Mouse (Mus musculus): ENCODE data around the gene Atp1b1. TPM values are rescaled to one million over a fixed set of nuclear protein-coding genes. Genes with fewer than 3 reads are reported as not detected.

The Atp1b1 gene
- 80.2 and 86.4 TPM in 2 replicates for polyA plus RNA-seq (2014; fragmentation: Nextera tagmentation; extraction: Ambion mirVana)

DNA sequence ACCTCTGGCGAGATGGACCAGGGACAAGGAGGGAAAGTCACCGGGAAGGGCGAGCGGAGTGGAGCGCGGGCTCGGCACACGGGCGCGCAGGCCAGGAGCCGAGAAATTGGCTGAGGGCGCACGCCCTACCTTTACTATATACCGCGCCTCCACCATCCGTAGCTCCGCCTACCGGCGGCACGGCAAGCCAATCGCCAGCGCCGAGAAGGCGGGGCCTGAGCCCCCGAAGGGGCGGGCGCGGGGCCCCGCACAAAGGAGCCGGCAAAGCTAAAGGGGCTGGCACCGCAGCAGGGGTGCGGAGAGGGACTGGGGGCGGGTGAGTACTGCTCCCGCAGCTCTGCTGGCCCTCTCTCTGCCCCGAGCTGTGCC lies at the start of gene Atp1b1:
TSS of gene Atp1b1 (minus strand) at position 111 of the 369 bp plus-strand sequence.
- Histone ChIP-seq H3K27ac (ENCODE audit: low read depth, low read length) (peak within 1 kb of the TSS; percentile 88), H3K27me3 (ENCODE audit: control insufficient read depth, insufficient read depth, low read length) (peaks cover 37% of the 10 kb centered on the region), H3K36me3 (ENCODE audit: control insufficient read depth, insufficient read depth, low read length) (no peaks in the 10 kb centered on the region; the same call in 1 of the 2 replicates), H3K4me3 (ENCODE audit: low read length) (peak within 1 kb of the TSS; percentile 67), H3K9me3 (ENCODE audit: control insufficient read depth, low read length) (no peaks in the 10 kb centered on the region), H3K4me1 (ENCODE audit: control insufficient read depth, insufficient read depth, low read length) (peaks cover 11% of the 10 kb centered on the region; the same call in 1 of the 2 replicates), H3K4me2 (replicated peaks; ENCODE audit: low read depth, low read length) (peak within 1 kb of the TSS; percentile 57), H3K9ac (ENCODE audit: low read depth, low read length) (peak within 1 kb of the TSS; percentile 81)
- WGBS, result 0% methylated on average over 23 of the region's 35 CpGs
- peak; percentile 92 for ATAC-seq (ENCODE audit: low FRiP score, low TSS enrichment)

DNA sequence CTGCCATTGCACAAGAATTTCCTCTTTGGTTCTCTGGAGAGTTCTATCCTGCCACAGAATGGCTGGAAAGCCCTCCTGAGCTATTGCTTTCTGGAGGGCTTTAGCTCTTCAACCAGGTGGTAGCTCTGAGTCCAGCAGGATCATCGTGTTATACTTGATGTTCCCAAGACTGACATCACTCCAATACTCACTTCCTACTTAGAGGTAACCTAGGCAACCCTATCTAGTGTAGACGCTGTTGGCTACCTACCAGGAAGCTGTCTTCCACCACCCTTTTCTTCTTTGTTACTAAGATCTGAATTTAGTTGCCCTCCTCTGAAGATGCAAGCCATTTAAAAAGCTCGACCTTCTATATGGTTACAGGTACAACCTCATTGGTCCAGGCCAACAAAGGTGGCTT lies 46.9 kb upstream of the Atp1b1 start:
- Histone ChIP-seq H3K4me2 (replicated peaks; ENCODE audit: low read depth, low read length) (no peak overlapping the region), H3K27me3 (ENCODE audit: control insufficient read depth, insufficient read depth, low read length) (no peaks in the 10 kb centered on the region), H3K27ac (ENCODE audit: low read depth, low read length) (no peak overlapping the region), H3K9ac (ENCODE audit: low read depth, low read length) (no peak overlapping the region), H3K36me3 (ENCODE audit: control insufficient read depth, insufficient read depth, low read length) (no peaks in the 10 kb centered on the region), H3K4me3 (ENCODE audit: low read length) (no peak overlapping the region), H3K9me3 (ENCODE audit: control insufficient read depth, low read length) (no peaks in the 10 kb centered on the region), H3K4me1 (ENCODE audit: control insufficient read depth, insufficient read depth, low read length) (no peaks in the 10 kb centered on the region)
- ATAC-seq (ENCODE audit: low FRiP score, low TSS enrichment), result no peak
- 91% methylated on average over 3 of the region's 3 CpGs for WGBS

DNA sequence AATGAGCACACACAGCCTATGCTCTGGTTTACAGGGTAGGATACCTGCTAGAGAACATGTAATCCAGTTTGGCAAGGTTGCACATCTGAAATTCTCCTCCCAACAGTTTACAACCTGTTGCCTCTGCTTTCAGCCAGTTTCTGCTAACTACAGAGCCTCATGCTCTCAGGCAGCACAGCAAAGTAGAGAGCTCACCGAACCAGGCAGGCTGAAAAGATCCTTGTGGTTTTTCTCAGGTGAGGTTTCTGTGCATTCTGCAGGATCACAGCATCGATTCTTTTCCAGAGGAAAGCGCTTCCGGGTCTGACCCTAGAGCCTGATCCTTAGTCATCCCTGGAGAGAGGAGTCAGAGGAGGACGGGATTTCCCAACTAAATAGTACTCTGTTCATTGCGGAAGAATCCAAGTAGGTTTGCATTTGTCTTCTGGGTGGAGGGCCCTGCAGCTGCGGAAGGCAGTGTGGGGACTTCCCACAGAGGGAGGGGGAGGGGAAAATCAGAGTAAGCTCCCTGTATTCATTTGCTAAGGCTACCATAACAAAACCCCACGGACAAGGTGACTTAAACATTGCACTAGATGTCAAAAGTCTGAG lies 45.1 kb upstream of the Atp1b1 start:
- Histone ChIP-seq H3K4me3 (ENCODE audit: low read length) (no peak overlapping the region), H3K36me3 (ENCODE audit: control insufficient read depth, insufficient read depth, low read length) (no peaks in the 10 kb centered on the region), H3K9ac (ENCODE audit: low read depth, low read length) (no peak overlapping the region), H3K27me3 (ENCODE audit: control insufficient read depth, insufficient read depth, low read length) (no peaks in the 10 kb centered on the region), H3K4me1 (ENCODE audit: control insufficient read depth, insufficient read depth, low read length) (no peaks in the 10 kb centered on the region), H3K9me3 (ENCODE audit: control insufficient read depth, low read length) (no peaks in the 10 kb centered on the region), H3K27ac (ENCODE audit: low read depth, low read length) (no peak overlapping the region), H3K4me2 (replicated peaks; ENCODE audit: low read depth, low read length) (no peak overlapping the region)
- ATAC-seq (ENCODE audit: low FRiP score, low TSS enrichment), result no peak
- 47% methylated on average over 8 of the region's 8 CpGs for whole genome bisulfite sequencing

DNA sequence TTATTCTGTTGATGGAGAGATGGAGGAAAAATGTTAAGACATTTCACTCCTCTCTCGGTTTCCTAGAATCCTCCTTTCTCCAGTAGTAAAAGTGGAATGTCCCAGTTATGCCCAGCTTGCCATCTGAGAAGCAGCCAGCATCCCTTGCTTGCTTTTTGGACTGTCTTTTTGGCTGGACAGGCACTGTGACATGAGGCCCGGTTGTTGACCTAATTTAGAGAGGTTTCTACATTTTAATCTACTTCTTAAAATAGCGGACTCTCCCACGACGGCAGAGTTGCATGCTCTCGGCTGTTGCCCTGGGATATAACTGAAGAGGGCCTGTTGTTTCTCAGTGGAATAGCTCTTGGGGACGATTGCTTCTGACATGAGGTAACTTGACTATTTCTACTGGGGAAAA lies 44.1 kb upstream of the Atp1b1 start:
- Histone ChIP-seq H3K9ac (ENCODE audit: low read depth, low read length) (no peak overlapping the region), H3K27ac (ENCODE audit: low read depth, low read length) (no peak overlapping the region), H3K4me1 (ENCODE audit: control insufficient read depth, insufficient read depth, low read length) (no peaks in the 10 kb centered on the region), H3K27me3 (ENCODE audit: control insufficient read depth, insufficient read depth, low read length) (no peaks in the 10 kb centered on the region), H3K4me2 (replicated peaks; ENCODE audit: low read depth, low read length) (no peak overlapping the region), H3K36me3 (ENCODE audit: control insufficient read depth, insufficient read depth, low read length) (no peaks in the 10 kb centered on the region), H3K4me3 (ENCODE audit: low read length) (no peak overlapping the region), H3K9me3 (ENCODE audit: control insufficient read depth, low read length) (no peaks in the 10 kb centered on the region)
- ATAC-seq (ENCODE audit: low FRiP score, low TSS enrichment), result no peak
- 80% methylated on average over 7 of the region's 7 CpGs for WGBS

DNA sequence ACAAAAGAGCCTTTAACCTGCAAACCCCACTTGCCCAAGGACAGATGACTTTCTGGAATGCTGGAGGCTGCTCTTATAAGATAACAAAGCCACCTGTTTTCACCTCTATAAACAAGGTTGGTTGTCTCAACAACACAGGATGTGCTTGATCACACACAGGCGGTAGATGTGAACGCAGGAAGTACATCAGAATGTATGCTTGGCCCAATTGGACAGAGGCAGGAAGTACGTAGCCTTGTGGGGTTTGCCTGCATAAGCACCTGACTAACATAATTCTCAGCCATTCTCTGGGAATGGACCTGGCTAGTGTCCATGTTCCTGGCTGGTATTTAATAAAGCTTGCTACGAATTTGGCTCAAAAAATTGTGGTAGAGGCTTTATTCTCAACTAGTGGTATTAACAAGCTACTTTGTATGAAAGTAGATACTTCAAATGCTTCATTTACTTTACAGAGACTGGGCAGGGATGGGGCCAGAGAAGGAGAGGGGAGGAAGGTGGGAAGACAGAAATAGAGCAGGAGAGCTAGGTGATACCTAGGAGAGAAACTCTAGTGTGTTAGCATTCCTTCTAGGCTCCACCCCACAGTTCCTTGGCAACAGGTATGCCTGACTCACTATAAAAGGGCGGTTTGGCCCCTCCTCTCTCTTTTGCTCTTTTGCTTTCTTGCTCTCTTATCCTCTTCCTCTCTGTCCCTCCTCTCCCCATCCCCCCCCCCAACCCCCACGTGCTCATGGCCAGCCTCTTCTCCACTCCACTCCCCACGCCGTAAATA lies 36.8 kb upstream of the Atp1b1 start:
- Histone ChIP-seq H3K9ac (ENCODE audit: low read depth, low read length) (no peak overlapping the region), H3K9me3 (ENCODE audit: control insufficient read depth, low read length) (no peaks in the 10 kb centered on the region), H3K27me3 (ENCODE audit: control insufficient read depth, insufficient read depth, low read length) (no peaks in the 10 kb centered on the region), H3K4me3 (ENCODE audit: low read length) (no peak overlapping the region), H3K4me2 (replicated peaks; ENCODE audit: low read depth, low read length) (no peak overlapping the region), H3K4me1 (ENCODE audit: control insufficient read depth, insufficient read depth, low read length) (no peaks in the 10 kb centered on the region), H3K27ac (ENCODE audit: low read depth, low read length) (no peak overlapping the region), H3K36me3 (ENCODE audit: control insufficient read depth, insufficient read depth, low read length) (no peaks in the 10 kb centered on the region)
- ATAC-seq (ENCODE audit: low FRiP score, low TSS enrichment), result no peak
- 66% methylated on average over 8 of the region's 8 CpGs for WGBS

DNA sequence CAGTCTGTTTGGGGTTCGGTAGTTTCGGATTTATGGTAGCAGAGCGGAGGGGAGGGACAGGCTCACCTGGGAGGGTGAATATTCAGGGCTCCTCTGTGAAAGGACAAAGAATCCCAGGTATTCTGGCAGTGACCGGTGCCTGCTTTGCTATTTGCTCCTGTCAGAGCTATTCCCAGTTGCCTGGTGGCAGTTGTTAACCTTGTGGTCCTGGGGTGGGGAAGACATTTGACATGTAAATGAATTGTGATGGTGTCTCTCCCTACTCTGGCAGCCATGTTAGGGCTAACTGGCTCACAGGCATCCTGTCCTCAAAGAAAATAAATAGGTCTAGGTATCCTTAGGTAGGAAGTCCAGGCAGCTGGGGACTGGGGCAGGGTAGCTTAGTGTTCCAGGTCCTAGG lies 36.1 kb upstream of the Atp1b1 start:
- Histone ChIP-seq H3K9me3 (ENCODE audit: control insufficient read depth, low read length) (no peaks in the 10 kb centered on the region), H3K4me1 (ENCODE audit: control insufficient read depth, insufficient read depth, low read length) (no peaks in the 10 kb centered on the region), H3K4me3 (ENCODE audit: low read length) (no peak overlapping the region), H3K27ac (ENCODE audit: low read depth, low read length) (no peak overlapping the region), H3K36me3 (ENCODE audit: control insufficient read depth, insufficient read depth, low read length) (no peaks in the 10 kb centered on the region), H3K4me2 (replicated peaks; ENCODE audit: low read depth, low read length) (no peak overlapping the region), H3K9ac (ENCODE audit: low read depth, low read length) (no peak overlapping the region), H3K27me3 (ENCODE audit: control insufficient read depth, insufficient read depth, low read length) (no peaks in the 10 kb centered on the region)
- no peak for ATAC-seq (ENCODE audit: low FRiP score, low TSS enrichment)
- WGBS, result 39% methylated on average over 4 of the region's 4 CpGs

DNA sequence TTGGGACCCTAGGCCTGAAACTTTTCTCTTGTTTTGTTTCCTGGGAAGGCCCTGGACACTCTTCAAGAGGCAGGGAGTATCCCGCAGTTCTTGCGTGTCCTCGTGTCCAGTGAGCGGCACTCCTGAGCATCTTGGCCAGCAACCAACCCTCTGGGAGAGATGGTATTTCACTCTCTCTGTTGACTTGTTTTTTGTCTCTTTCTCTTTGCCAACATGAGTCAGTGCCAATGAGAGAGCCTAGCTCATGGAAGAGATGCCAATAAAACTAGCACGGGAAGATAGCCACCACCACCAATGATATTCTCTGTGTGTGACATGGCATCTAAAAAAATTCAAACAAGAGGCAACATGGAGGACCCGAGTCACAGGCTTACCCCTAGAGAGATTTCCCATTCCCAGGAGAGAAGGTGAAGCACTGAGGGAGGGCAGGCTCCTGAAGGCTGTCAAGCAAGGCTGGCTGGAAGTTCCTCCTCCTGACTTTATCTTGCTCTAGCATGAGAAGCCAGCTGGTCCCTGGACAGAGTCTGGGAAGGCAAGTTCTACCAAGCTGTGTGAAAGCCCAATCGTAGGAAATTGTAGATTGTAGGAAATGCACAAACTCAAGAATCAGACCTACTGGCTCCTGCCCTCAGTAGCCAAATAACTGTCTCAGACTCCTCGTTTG lies 35.0 kb upstream of the Atp1b1 start:
- no peak for ATAC-seq (ENCODE audit: low FRiP score, low TSS enrichment)
- no peaks in the 10 kb centered on the region for H3K9me3 ChIP-seq (ENCODE audit: control insufficient read depth, low read length)
- H3K4me2 ChIP-seq (replicated peaks; ENCODE audit: low read depth, low read length), result no peak overlapping the region
- H3K27ac ChIP-seq (ENCODE audit: low read depth, low read length), result no peak overlapping the region
- no peaks in the 10 kb centered on the region for H3K27me3 ChIP-seq (ENCODE audit: control insufficient read depth, insufficient read depth, low read length)
- WGBS, result 73% methylated on average over 8 of the region's 8 CpGs
- no peak overlapping the region for H3K9ac ChIP-seq (ENCODE audit: low read depth, low read length)
- H3K4me1 ChIP-seq (ENCODE audit: control insufficient read depth, insufficient read depth, low read length), result no peaks in the 10 kb centered on the region
- H3K36me3 ChIP-seq (ENCODE audit: control insufficient read depth, insufficient read depth, low read length), result no peaks in the 10 kb centered on the region
- H3K4me3 ChIP-seq (ENCODE audit: low read length), result no peak overlapping the region

DNA sequence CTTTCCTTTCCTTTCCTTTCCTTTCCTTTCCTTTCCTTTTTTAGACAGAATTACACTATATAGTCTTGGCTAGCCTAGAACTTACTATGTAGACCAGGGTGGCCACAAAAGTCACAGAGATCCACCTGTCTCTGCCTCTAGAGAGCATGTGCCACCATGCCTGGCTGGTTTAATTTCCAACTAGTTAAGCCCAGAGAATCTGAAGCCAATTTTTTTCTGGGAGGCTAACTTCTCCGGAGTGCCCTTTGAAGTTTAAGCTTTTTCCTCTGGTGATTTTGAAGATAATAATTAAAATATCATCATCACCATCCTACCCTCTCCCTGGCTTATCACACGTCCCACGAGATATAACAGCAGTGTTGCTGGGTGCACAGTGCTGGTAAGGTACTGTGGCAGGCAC lies 34.3 kb upstream of the Atp1b1 start:
- Histone ChIP-seq H3K27ac (ENCODE audit: low read depth, low read length) (no peak overlapping the region), H3K4me2 (replicated peaks; ENCODE audit: low read depth, low read length) (no peak overlapping the region), H3K9me3 (ENCODE audit: control insufficient read depth, low read length) (no peaks in the 10 kb centered on the region), H3K4me3 (ENCODE audit: low read length) (no peak overlapping the region), H3K9ac (ENCODE audit: low read depth, low read length) (no peak overlapping the region), H3K36me3 (ENCODE audit: control insufficient read depth, insufficient read depth, low read length) (no peaks in the 10 kb centered on the region), H3K27me3 (ENCODE audit: control insufficient read depth, insufficient read depth, low read length) (no peaks in the 10 kb centered on the region), H3K4me1 (ENCODE audit: control insufficient read depth, insufficient read depth, low read length) (no peaks in the 10 kb centered on the region)
- WGBS, result 84% methylated on average over 3 of the region's 3 CpGs
- ATAC-seq (ENCODE audit: low FRiP score, low TSS enrichment), result no peak

All from kidney, embryonic 14.5 days (tissue).